Mouse (Mus musculus) midbrain, embryonic 14.5 days (tissue): ENCODE measurements at regions not wholly inside any gene's neighbourhood (a gene's known extent, or its start where the extent isn't known, plus 50 kb on each side); places are given as distances from the start of the nearest gene placed in this dataset.
A peak's percentile ranks its signal among the peaks of the same experiment; 100 is the strongest.
"Not testable (repeated sequence)": the region's sequence is repeated elsewhere in the genome, so short reads cannot be mapped to it uniquely, and the experiment has no call there.

Source experiments
- ATAC-seq: fragments of 200-750 bp; cut with Nextera tagmentation; 2 replicates; pipeline ENCODE4 v1.8.0; 2017; ENCODE audit warnings: moderate number of reproducible peaks, moderate library complexity; ENCODE audit not compliant: low FRiP score, low TSS enrichment
- DNase-seq: peaks from one replicate; pipeline ENCODE4 v3.0.0-alpha.2; 2015
- H3K27ac ChIP-seq: fragments of 300-500 bp; sonication (generic); replicated peaks from 2 replicates; pipeline ENCODE4 v1.5.1; 2014; ENCODE audit warnings: mild to moderate bottlenecking, low read depth, low read length, moderate library complexity
- H3K27me3 ChIP-seq: fragments of 300-500 bp; sonication (generic); 2 replicates; pipeline ENCODE4 v1.6.1; 2014; ENCODE audit warnings: low read length, control low read depth, mixed read lengths; ENCODE audit not compliant: control insufficient read depth, insufficient read depth
- H3K36me3 ChIP-seq: fragments of 300-500 bp; sonication (generic); 2 replicates; pipeline ENCODE4 v1.6.1; 2014; ENCODE audit warnings: low read length, control low read depth; ENCODE audit not compliant: control insufficient read depth, insufficient read depth
- H3K4me1 ChIP-seq: fragments of 300-500 bp; sonication (generic); 2 replicates; pipeline ENCODE4 v1.6.1; 2014; ENCODE audit warnings: mild to moderate bottlenecking, antibody characterized with exemption, low read length, control low read depth; ENCODE audit not compliant: control insufficient read depth, insufficient read depth
- H3K4me2 ChIP-seq: fragments of 300-500 bp; sonication (generic); 2 replicates; pipeline ENCODE4 v1.6.1; 2014; ENCODE audit warnings: mild to moderate bottlenecking, low read length, moderate library complexity
- H3K4me3 ChIP-seq: fragments of 300-500 bp; sonication (generic); replicated peaks from 2 replicates; pipeline ENCODE4 v1.5.1; 2014; ENCODE audit warnings: low read depth, low read length
- H3K9ac ChIP-seq: fragments of 300-500 bp; sonication (generic); replicated peaks from 2 replicates; pipeline ENCODE4 v1.6.1; 2014; ENCODE audit warnings: mild to moderate bottlenecking, low read length, moderate library complexity
- H3K9me3 ChIP-seq: fragments of 300-500 bp; sonication (generic); 2 replicates; pipeline ENCODE4 v1.6.1; 2016; ENCODE audit warnings: low read length, control low read depth, mixed read lengths; ENCODE audit not compliant: control insufficient read depth
- WGBS: fragments of 180-500 bp; shearing (Covaris S2); extraction: QIAGEN DNeasy Blood & Tissue Kit; methylation state at CpG from one replicate; pipeline ENCODE4 v1.1.7; 2014; 5-methylcytosine and 5-hydroxymethylcytosine counted together

DNA sequence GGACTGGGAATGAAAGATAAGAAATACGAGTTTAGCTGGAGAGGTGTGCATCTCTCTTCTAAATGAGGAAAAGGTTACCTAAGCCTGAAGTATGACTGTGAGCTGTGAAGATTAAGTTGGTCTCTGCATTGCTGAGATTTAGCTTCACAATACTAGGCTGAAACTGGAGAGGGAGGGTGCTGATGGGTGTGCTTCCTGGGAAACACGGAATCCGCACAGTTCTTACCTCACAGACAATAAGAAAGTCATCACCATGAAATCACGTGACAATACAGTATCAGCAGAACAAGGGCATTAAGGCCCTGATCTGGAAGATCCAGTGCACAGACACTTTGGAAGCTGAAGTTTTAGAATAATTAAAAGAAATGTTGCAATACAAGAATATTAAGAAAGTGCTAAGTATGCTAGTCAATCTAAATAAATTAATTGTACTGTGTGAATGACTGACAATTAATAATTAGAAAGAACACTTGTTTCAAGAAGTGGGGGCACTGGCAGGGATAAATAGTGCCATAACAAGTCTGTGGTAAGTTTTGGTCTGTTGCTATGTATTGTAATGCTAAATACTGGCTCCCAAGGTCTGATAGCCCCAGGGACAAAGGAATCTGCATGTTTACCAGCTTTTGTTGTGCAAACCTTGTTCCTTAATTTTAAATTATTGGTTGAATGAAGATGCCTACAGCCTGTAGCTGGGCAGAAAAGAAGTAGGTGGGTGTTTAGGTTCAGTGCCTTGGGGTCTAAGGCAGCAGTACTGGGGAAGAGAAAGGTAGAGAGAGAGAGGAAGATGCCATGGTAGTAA, 66.0 kb upstream of the Thsd7a start:
- Histone ChIP-seq H3K9ac (no peak overlapping the region), H3K27me3 (no peaks in the 10 kb centered on the region), H3K27ac (no peak overlapping the region), H3K36me3 (no peaks in the 10 kb centered on the region), H3K4me1 (no peaks in the 10 kb centered on the region), H3K9me3 (no peaks in the 10 kb centered on the region), H3K4me3 (no peak overlapping the region), H3K4me2 (no peak overlapping the region)
- WGBS, result 24% methylated on average over 4 of the region's 4 CpGs
- DNase-seq, result no peak
- no peak; the same call in 1 of the 2 replicates for ATAC-seq

DNA sequence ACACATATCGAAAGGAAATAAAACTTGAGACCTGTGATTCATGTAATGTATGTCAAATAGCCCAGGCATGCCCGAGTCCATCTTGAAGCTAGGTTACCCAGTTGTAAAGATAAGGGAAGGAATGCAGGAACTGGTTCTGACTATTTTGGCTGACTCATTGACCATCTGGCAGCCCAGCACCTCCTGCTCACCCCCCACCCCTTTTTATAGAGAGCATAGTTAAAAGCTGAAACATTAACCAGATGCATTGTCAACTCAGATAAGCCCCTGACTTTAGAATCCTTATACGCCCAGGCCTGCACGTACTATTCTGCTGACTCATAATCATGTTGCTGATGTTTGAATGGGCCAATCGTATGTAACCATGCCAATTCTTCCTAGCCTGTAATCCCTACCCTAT, 64.6 kb upstream of the Thsd7a start:
- 77% methylated on average over 5 of the region's 5 CpGs for WGBS
- not testable (repeated sequence) for H3K9ac ChIP-seq, ATAC-seq, H3K27ac ChIP-seq, H3K36me3 ChIP-seq, H3K4me1 ChIP-seq, H3K9me3 ChIP-seq, H3K4me3 ChIP-seq, DNase-seq, H3K4me2 ChIP-seq, H3K27me3 ChIP-seq

DNA sequence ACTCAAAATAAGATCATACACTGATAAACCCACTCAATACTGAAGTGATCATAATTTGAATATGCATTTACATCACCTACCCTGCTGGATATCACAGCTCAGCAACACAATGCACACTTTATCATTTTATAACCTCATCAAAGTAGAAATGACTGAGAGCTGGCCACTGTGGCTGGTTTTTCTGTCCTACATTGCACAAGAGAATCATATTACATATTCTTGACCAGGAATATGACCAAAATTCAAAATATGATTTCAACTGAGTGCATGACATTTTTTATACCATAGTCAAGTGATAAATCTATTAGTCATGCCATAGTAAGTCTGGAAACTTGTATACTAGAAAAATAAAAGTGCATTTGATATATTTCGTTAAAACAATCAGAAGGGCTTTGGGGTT, 63.3 kb upstream of the Thsd7a start:
- Histone ChIP-seq H3K4me1 (no peaks in the 10 kb centered on the region), H3K4me2 (no peak overlapping the region), H3K27ac (no peak overlapping the region), H3K27me3 (no peaks in the 10 kb centered on the region), H3K4me3 (no peak overlapping the region), H3K9ac (no peak overlapping the region), H3K36me3 (no peaks in the 10 kb centered on the region), H3K9me3 (no peaks in the 10 kb centered on the region)
- ATAC-seq, result no peak
- DNase-seq, result no peak
- 97% methylated on average over 1 of the region's 1 CpGs for WGBS

DNA sequence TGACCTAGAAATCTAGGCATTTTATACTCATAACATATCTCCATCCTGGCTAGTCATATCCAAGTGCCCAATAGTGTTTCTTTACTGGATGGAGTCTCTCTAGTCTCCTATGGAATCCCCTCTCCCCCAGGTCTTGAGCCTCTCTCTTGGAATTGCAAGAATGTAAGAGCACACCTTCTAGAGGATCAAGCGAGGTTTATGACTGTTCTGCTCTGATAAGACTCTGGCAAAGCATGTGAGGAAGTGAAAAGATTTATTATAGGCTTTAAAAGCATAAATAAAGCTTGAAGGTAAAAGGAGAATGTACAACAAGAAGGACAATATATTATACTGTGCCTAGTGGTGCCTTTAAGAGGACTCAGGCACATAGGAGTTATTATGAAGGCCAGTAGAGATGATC, 62.8 kb upstream of the Thsd7a start:
- H3K9ac ChIP-seq, result no peak overlapping the region
- no peaks in the 10 kb centered on the region for H3K9me3 ChIP-seq
- 92% methylated on average over 1 of the region's 1 CpGs for WGBS
- no peaks in the 10 kb centered on the region for H3K27me3 ChIP-seq
- no peak overlapping the region for H3K27ac ChIP-seq
- H3K36me3 ChIP-seq, result no peaks in the 10 kb centered on the region
- ATAC-seq, result no peak
- H3K4me1 ChIP-seq, result no peaks in the 10 kb centered on the region
- no peak for DNase-seq
- H3K4me2 ChIP-seq, result no peak overlapping the region
- H3K4me3 ChIP-seq, result no peak overlapping the region

DNA sequence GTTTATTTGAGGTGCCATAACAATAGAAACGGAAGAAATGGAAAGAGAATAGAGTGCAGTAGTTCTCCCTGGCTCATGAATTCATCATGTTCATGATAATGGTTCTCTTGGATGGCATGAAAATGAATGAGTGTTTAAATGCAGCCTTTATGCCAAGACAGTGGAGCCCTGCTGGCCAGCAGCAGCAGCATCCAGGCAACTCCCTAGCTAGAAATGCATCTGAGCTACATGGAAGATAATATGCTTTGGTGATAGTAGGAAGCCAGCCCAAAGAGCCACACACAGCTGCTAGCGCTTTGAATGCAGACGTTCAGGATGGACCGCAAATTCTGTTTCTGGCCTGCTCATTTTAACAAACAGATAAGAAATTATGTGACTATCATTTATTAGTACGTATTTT, 60.4 kb upstream of the Thsd7a start:
- WGBS, result 56% methylated on average over 5 of the region's 5 CpGs
- no peak overlapping the region for H3K27ac ChIP-seq
- no peak overlapping the region for H3K4me2 ChIP-seq
- H3K36me3 ChIP-seq, result no peaks in the 10 kb centered on the region
- ATAC-seq (peak; percentile 50; the same call in 1 of the 2 replicates), DNase-seq (peak; percentile 47)
- H3K9ac ChIP-seq, result no peak overlapping the region
- no peaks in the 10 kb centered on the region for H3K9me3 ChIP-seq
- H3K4me1 ChIP-seq, result no peaks in the 10 kb centered on the region
- H3K27me3 ChIP-seq, result no peaks in the 10 kb centered on the region
- no peak overlapping the region for H3K4me3 ChIP-seq
